Mouse (Mus musculus): ENCODE results near the gene Iqsec1. TPM values are rescaled to one million over a fixed set of nuclear protein-coding genes. Genes with fewer than 3 reads are reported as not detected.
A peak's percentile ranks its signal among the peaks of the same experiment; 100 is the strongest.

The Iqsec1 gene
- total RNA-seq, 2 experiments from 2014 or later: 343 TPM

DNA sequence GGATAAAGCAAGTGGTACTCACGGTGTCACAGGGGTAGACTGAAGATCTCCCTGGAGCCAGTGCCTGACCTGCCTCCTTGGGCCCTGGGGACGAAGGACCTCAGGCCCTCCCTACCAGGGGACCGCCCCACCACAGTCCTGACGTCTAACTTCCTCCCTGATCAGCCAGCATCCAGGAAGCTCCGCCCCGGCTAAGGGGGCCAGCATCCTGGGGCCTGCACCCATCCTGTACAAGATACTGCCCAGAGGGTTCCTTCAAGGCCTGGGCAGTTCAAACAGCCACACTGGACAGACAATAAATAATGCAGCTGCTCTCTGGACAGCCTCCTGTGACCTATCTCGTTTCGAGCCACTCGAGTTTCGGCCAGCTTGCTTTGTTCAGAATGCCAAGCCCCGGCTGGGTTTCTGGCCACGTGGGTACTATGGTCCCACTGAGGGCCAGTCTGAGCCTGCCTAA, 231.0 kb downstream of the Iqsec1 start:
- DNase-seq (ENCODE audit: low spot score in 2 of 2): no peak

DNA sequence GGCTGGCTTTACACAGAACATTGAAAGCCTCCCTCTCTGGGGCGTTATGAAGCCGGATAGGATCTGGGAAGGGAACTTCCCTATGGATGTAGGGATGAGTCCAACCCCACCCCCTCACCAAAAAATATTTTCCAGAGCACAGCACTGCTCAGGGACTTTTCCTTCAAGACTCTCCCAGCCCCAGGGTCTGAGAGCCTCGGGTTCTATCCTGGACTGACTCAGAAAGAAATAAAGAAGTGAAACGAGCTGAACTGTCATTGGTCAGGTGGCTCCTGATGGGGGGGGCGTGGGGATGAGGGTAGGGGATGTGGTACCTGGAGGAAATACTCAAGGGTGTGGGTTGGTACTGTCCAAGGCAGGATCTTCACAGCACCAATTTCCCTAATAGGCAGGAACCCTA, 231.9 kb downstream of the Iqsec1 start:
- no peak for DNase-seq (ENCODE audit: low spot score in 2 of 2)

DNA sequence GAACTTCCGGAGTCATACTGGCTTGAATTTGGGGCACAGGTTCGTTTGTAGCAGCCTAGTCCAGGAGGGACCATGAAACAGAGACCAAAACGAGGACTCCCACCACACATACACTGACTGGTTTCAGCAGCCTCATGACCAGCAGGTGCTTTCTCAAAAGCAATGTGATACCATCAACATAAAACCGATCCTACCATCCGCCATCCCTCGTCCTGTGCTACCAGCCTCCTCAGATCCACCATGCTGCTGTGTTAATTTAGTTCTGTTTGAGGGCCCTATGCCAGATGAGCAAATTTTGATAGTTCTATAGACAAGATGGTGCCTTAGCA, 232.9 kb downstream of the Iqsec1 start:
- DNase-seq (ENCODE audit: low spot score in 2 of 2): no peak

DNA sequence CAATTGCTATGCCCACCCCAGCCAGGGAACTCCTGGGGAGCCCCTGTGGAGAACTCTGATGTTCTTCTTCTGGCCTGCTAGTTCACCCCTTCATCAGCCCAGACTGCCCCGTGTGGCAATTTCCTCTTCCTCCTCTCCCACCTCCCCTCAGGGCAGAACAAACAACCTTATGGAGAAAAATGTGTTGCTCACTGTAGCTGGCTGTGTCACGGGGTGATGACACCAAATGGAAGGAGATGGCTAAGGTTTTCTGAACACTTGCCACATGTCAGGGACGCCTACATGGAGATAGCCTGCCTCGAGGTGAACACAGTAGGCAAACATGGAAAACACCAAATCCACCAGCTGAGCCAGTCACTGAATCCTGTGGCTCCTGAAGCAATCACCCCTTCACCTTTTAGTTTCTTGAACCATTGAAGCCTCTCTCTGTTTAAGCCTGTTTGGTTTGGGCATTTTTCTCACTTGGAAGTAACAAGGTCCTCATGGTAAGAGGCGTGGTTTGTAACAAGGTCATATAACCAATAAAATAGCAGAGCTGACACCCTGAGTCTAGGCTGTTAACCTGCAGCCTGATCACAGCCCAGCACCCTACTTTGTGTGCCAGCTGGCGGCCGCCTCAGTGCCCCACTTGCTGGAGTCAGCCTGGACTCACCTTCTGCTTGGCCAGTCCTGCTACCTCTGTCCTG, 233.4 kb downstream of the Iqsec1 start:
- DNase-seq (ENCODE audit: low spot score in 2 of 2): no peak

DNA sequence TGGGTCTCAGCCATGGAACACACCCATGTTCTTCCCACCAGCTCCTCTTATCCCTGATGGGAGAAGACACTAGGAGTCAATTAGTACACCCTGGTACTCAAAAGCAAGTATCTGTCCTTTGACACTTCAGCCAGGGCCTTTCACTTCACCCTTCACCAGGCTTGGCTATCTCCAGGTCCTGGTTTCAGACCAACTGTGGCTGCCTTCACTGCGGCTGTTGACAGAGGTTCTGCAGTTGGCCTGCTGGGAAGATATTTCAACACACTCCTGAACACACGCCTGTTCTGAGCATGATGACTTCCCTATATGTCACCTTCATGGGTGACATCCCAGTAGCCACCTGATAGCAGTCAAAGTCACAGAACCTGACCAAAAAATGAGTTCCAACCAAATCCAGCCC, 234.4 kb downstream of the Iqsec1 start:
- no peak for DNase-seq (ENCODE audit: low spot score in 2 of 2)

DNA sequence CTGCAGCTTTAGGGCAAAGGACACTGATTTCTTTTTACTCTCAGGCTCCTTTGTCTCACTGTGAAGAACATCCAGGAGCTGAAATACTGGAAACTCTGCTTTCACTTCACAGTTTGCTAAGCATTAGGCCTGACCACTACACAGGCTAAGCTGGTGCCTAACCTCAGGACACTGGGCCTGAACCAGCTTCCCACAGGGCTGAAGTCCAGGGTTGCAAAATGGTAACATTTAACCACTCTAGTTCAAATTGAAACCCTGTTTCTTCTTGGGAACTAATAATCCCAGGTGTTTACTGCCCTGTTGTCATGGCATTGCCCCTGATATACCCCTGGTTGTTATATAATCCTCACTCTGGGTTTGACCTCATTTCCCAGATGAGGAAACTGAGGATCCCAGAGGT, 234.8 kb downstream of the Iqsec1 start:
- DNase-seq (ENCODE audit: low spot score in 2 of 2): no peak

DNA sequence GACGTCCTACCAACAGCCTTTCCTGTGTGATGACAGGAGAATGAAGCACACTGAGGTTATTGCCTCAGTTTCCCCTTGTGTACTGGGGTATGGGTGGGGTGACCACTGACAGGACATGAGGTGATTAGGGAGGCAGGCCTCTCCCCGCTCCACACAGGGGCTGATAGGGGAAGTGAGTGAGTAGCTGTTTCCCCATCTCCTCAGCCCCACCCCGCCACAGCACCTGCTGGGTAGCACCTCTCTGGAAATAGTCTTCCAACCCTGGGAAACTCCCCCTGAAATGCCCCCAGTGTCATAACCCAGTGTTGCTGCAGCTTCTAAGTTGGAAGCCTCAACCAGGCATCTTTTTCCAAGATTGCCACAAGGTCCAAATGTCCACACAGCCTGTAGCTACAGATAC, 236.9 kb downstream of the Iqsec1 start:
- DNase-seq (ENCODE audit: low spot score in 2 of 2): no peak

DNA sequence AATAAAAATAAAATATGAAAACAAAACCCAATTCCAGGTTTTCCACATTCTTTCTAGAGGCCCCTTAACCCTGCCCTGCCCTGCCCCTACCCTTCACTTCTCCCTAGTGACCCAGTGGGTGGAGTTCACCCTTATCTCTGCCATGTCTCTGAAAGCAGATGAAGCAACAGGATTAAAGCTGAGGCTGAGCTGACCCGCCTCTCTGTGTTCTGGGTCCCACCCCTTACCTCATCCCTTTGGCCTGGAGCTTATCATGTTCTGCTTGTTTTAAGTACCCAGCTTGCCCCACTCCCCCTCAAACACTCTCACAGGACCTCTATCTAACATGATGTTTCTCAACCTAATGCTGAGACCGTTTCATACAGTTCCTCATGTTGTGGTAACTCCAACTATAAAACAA, 238.4 kb downstream of the Iqsec1 start:
- DNase-seq (ENCODE audit: low spot score in 2 of 2): no peak

DNA sequence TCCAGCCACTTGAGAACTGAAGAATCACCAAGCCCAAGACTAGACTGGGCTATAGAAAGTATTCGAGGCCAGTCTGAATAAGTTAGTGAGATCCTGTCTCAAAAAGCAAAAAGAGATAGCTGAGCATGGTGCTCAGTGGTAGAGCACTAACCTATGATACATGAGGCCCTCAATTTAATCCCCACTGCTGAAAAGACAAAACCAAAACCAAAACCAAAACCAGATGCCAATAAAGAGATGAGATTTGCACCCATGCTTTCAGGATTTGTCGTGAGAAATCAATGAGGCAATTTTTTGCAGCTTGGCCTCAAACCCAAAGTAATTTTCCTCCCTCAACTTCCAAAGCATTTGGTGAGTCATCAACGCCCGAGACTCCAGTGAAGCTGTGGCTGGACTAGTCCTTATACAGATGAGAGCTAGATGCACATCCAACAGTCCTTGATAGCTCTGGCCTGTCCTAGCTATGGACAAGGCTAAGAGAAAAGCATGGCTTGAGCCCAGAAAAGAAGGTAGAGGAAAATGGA, 239.0 kb downstream of the Iqsec1 start:
- DNase-seq (ENCODE audit: low spot score in 2 of 2): no peak

DNA sequence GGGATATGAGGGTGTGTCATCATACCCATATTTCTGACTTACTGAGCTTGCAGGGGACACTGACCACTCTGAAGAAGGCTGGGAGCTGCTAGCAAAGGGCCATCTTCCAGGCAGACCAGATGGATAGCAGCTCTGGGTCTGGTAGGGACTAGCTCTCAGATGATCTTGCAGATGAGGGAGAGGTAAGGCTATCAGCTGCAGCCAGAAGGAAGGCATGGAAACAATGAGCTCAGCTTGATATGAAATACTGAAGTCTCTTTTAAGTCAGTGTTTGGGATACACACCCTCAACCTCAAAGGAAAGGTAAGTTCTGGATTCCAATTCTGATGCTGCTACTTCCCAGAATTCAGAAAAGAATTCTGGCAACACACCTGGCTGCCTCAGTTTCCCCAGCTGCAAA, 239.5 kb downstream of the Iqsec1 start:
- DNase-seq (ENCODE audit: low spot score in 2 of 2): no peak

DNA sequence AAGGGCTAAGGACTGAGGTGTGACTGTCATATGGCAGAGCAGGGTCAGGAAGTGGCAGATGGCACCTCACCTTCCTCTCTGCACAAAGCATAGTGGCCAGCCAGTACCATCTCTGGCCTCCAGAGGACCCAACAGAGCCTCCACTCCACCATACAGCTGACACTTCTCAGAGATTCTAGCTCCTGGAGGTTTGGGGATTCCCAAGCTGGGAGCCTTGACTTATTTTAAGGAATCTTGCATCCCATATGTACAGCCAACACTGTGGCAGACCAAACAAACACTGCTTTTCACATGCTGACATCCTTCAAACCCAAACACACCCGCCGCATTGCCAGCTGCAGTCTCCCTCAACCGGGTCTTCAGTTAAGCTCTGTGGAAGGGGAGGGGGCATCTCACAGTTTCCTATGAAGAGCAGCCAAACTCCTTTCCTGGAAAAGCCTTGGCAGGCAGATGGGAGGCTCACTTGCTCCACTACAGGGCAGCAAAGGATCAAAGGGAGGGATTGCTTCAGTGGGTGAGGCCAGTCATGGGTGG, 242.1 kb downstream of the Iqsec1 start:
- no peak for DNase-seq (ENCODE audit: low spot score in 2 of 2)

DNA sequence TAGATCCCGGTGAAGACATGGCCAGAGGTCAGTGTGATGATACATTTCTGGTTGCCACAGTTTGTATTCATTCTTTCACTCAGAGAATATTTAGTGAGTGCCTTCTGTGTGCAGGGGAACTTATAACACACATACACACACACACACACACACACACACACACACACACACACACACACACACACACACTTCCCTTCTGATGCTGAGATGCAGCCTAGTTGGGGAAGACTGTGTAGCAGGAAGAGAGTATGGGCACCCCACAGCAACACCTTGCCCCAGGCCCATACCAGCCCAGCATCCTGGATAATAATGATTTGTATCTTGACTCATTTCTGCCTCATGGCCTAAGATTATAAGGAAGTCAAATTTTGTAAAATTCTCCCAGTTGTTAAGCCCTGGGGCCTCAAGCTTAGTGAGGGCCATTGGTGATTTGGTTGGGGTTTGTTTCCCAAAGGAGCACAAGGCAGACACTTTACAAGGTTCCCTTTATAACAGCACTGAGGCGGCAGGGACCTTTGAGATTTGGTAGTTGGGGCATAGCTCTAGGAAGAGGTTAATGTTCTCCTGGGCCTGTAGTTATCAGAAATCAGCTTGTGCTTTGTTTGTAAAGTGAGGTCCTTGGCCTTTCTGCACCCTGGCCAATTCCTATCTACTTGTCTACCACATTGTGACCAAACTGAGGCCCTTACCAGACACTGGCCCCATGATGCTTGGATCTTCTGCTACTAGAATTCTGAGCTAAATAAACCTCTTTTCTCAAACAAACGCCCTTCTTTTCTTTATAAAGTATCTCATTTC, 242.9 kb downstream of the Iqsec1 start:
- no peak for DNase-seq (ENCODE audit: low spot score in 2 of 2)

DNA sequence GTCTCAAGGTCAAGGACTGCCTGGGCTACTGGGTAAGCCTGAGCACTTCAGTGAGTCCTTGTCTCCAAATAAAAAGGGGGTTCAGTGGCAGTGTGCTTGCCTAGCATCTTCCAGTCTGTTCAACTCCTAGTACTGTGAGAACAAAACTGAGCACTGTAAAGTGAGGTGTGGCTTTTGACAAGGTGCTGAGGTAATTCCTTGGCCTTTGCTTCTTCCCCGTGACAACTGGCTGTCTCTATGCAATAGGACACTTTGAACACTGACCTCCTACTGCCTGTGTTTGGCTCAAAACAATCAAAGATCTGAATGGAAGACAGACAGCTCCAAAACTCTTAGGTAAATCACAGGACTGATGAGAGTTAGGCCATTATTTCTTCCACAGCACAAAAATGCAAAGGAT, 246.0 kb downstream of the Iqsec1 start:
- no peak for DNase-seq (ENCODE audit: low spot score in 2 of 2)

DNA sequence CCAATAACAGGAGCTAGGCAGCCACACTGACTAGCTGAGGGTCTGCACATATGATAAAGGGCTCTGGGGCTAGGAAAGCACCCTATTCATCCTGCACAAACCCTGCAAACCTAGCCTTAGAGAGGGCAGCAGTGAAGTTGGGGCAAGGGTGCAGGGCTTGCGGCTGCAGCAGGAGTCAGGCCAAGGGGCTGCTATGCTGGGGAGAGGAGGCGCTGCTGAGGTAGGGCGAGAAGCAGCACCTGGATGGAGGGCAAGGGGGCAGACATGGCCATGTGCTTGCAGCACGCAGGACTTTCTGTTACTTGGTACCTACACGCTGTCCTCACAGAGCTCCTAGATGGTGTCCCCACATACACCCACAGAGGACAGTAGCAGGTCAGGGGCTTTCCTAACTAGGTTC, 246.8 kb downstream of the Iqsec1 start:
- DNase-seq (ENCODE audit: low spot score in 2 of 2): no peak

DNA sequence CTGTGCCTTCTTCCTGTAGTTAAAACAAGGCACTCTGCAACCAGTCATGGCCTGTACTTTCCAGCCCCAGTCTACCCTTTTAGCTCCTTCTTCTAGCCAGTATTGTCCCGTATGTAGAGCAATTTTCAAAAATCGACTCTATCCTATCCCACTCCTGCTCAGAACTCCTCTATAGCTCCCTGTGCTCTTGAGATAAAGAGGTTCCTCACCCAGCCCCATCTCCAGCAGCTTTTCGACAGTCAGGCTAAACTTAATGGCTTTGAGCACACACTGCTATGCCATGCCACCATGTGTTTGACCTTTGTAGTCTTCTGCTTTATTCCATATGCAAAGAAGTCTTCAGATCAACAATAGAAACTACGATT, 247.4 kb downstream of the Iqsec1 start:
- no peak for DNase-seq (ENCODE audit: low spot score in 2 of 2)

DNA sequence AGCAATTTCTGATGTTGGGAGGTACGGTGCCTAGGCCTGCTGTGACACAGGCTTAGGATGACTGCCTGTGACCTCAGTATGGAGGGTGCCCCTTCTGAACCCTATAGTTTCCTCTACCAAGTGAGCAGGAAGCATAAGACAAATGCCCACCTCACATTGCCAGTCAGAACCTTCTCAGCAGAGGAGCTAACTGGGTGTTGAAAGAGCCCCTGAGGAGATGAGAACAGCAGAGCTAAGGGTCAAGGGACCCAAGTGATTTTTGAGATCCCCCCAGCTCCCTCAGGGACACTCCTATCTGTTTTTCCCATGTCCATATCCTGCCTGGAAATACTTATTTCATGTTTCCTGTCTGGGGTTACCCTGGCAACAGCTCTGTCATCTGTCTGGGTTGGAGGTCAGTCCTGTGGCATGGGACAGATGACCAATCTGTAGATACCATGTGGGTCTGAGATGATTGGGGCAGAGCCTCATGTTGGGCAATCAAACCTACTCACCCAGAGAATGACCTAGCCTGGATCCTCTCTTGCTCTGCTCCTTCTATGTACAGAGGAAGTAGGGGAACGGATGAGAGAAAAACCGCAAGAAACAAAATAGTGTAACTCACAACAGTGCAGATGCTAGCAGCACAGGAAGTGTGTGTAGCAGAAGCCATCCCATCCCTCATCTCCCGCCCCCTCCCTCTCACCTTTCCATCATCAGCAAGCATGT, 248.0 kb downstream of the Iqsec1 start:
- no peak for DNase-seq (ENCODE audit: low spot score in 2 of 2)

DNA sequence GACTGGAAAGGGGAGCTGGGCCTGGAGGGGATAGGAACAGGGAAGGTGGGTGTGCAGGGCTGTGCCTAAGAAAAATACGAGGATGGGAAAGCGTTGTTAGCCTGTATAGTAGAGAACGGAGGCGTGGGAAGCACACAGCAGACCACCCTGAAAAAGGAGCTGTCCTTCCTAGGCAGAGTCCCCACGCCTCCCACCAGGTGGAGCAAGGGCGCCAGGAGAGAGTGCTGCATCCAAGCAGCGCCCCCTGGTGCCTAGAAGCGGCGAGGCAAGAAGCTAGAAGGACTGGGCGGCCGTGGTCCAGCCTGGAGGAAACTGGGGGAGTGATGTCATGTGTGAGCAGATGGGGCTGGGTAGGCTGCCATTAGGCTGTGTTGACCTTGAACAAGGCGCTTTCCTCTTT, 251.1 kb downstream of the Iqsec1 start:
- DNase-seq (ENCODE audit: low spot score in 2 of 2): peak; percentile 88 to 93

DNA sequence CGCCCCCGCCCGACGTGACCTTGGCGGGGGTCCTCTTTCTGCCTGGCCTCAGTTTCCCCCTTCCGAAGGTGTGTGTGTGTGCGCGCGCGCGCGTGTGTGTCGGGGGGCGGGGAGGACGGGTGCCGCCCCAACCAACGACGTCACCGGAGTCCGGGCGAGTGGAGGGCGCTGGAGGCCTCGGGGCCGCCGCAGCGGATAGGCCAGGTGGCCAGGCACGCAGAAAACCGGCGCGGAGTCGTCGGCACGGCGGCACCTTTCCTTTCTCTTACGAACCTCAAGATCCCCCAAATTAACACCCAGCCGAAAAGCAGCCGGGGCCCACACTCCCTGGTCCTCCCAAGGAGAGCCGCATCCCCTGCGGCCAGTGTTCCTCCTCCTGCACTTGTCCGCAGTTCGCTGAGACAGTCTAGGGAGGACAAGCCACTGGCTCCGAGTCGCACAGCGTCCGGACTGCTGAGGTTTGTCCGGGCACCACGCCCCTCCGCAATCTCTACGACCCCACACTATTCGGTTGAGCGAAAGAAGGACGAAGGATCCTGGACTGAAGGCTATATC, 251.7 kb downstream of the Iqsec1 start:
- DNase-seq (ENCODE audit: low spot score in 2 of 2): peak; percentile 54 to 59

DNA sequence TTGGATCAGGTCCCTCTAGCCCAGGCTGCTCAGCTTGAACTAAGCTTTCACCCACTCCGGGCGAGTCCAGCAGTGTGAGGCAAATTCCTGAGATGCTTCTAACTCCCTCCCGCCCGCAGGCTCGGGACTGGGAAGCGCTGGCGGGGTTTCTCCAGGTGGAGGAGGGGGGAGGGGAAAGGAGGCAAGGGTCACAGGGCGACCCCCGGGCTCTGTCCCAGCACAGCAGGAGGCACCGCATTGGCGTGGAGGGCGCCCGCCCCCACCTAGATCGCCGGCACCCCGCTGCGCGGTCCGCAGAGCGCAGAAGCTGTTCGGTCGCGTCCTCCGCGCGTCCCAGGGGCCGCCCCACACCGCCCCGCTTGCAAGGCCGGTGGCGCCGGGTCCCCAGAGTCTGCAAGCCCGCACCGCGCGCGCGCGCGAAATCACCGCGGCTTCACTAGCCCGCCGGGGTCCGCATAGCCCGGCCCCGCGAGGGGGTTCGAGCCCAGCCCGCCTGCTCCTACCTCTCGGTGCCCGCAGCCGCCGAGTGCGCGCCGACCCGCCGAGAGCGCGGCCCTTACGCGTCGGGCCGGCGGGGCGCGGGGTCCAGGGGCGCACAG, 252.3 kb downstream of the Iqsec1 start:
- peak in 1 of 2 experiments; percentile 39 for DNase-seq (ENCODE audit: low spot score in 2 of 2)

DNA sequence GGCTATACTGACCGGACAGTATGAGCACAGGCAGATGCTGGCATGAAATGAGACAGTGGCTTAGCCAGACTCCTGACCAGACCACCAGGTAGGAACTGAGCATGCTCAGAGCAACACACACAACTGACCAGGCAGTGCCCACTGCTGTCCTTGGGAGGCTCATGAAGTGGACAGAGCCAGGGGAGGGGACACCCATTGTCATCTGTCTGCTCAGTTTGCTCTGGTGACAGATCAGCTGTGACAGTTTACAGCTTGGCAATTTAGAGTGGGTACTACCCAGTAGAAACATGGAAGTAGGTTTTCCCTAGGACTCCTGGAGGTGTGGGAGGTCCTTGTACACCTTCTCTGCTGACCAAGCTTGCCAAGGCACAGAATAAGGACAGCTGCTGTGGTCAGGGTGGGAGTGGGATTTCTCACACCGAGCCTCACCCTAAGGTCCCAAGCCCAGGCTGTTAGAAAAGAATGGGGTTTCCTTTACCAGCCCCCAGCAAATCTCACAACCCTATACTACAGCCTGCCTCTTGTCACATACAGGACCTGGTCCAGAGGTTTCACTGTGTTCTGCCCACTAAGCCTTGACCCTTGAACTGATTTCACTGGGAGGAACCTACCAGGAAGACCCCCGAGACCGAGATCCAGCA, 253.0 kb downstream of the Iqsec1 start:
- no peak for DNase-seq (ENCODE audit: low spot score in 2 of 2)

DNA sequence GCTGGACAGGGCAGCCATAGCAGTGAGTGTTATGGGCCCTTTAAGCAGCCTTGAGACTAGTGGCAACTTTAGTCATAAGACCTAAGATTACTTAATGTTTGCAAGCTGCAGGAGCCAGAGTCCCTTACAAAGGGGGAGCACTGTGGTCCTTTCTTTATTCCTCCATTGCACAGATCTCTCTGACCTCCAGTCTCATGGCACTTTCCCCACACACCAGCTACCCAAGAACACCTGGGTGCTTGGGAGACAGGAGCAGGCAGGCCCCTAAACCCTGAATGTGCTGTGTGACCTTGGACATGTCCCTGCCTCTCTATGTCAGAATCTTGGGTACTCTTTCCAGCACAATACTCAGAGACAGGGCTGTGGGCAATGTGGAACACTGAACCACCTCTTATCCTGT, 253.7 kb downstream of the Iqsec1 start:
- DNase-seq (ENCODE audit: low spot score in 2 of 2): no peak

All from left cerebral cortex, adult 18-20 months (tissue).